Mouse (Mus musculus): ENCODE data around the gene Abat.

Abat gene

DNA sequence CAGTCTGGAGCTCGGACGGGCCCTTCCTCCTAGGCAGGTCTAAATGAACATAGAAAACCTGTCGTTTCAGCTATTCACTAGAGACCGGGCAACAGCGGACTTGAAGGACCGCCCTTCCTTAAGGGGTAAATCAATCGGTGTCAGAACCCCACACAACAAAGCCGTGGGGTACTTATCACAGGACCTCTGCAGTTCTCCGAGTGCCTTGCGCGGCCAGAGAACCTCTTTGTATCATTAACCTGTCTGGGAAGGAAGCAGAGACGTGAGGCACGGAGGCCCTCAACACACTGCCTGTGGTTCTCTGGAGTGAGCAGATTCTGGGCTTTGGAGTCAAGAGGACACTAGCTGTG lies 123.6 kb downstream of the Abat start:
- DNase-seq (ENCODE audit: inconsistent ontology term): no peak

DNA sequence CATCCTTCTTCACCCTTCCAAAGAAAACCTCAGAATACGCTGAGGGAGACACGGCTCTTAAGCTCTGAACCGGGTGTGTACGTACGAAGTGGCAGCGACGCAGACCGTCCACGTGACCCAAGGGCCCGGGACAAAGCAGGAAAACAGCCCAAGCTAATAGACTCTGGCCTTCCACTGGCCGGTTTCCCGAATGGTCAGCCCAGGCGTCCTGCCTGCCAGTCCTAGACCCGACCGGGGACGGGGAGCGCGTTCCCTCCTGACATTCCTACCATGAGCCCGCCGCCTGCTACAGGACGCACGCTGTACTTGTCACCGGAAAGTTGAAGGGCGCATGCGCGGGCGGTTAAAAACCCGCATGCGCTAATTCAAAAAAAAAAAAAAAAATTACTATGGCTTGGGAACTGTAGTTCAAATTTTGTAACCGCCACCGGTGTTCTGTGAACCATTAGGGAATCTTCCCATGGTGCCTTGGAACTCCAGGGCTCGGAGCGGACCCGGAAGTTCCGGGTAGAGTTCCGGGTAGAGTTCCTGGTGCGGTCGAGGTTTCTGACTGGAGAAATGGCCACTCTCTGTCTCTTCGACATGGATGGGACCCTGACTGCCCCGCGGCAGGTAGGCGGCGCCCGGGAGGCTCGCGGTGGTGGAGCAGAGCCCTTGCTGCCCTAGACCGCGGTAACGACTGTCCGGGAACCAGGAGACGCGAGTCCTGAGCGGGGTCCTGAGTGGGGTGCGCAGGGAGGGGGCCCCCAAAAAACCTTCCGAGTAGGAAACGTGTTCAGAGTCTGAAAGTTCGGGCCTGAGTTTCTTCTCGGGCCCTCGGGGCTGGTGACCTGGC lies 124.2 kb downstream of the Abat start, which contains the start of the genes Pmm2 and Tmem186:
Gene Pmm2, plus strand, starts transcription at position 458 of the 835 bp plus-strand sequence.
Gene Tmem186, minus strand, starts transcription at position 496 of the 835 bp plus-strand sequence.
- DNase-seq (ENCODE audit: inconsistent ontology term): peak; percentile 91

DNA sequence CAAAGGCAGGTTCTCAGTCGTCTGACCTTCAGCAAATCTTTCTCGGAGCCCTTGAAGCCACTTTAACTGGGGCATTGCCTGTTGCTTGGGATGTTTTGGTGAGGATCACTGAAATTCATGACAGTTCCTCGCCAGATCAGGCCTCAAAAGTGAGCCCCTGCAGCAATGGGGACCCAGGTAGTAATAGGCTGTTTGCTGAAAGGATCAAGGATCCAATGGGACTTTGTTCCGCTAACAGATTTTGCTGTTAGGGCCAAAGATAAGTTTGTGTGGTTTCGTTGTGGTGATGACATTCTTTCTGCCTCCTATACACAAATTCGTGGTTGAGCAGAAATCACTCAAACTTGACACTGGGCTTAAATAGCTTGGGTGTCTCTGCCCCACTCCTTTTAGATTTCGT lies 124.9 kb downstream of the Abat start:
- no peak for DNase-seq (ENCODE audit: inconsistent ontology term)

DNA sequence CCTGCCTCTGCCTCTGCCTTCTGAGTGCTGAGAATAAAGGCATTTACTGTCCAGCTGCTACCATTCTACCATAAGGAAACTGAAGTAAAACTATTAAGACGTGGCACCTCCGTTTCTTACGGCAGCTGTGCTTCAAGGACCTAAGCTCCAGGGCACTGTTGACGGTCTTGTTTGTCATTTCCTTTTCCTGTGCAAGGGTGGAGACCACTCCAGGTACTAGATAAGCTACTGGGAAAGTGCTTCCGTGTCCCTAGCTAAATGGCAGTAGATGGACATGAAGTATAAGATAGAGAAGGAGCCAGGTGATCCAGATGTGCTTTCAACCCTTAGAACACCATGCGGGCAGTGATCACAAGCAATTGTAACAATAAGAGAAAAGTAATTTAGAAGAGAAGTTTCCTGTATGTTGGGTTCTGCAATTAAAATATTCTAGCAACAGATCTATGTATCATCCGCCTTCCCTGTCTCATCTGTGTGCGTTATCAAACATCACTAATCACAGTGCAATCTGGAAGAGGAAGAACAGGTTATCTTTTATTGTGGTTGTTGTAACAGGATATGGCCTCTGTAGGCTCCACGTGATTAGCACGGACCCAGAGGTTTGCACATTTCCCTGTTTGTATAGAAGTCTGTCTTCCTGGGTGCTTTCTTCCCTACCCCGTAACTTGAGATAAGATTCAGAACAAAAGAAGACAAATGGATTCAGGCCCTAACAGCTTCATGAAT lies 126.4 kb downstream of the Abat start:
- DNase-seq (ENCODE audit: inconsistent ontology term): no peak

DNA sequence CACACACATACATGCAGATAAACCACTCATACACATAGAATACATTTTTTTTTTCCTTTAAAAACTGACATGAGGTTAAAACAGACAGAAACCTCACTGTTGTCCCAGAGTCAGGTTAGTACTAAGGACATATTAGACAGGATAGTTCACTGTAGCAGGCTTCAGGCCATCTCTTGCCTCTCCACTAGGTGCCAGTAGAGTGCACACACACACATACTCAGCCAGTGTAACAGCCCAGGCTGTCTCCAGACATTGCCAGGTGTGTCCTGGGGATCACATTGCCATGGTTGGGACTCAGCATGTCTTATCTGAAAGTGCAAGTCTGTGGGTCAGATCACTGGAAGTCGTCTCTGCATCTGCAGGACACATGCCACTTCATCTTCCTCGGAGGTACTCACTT lies 130.6 kb downstream of the Abat start:
- DNase-seq (ENCODE audit: inconsistent ontology term): no peak

DNA sequence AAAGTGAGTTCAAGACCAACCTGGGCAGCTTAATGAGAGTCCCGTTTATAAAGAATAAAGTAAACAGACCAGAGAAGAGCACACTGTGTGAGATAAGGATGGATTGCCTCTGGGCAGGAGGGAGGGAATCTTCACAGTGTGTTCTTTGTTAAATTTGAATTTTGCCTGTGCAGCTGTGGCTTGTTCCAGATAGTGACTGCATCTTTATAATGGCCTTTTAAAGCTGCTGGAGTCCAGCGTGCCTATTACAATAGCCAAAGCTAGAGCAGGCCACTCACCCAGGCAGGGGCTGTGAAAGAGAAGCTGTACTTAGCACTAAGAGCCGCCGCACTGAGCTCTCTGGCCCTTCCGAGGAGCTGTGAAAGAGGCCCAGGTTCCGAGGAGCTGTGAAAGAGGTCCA lies 132.3 kb downstream of the Abat start:
- no peak for DNase-seq (ENCODE audit: inconsistent ontology term)

DNA sequence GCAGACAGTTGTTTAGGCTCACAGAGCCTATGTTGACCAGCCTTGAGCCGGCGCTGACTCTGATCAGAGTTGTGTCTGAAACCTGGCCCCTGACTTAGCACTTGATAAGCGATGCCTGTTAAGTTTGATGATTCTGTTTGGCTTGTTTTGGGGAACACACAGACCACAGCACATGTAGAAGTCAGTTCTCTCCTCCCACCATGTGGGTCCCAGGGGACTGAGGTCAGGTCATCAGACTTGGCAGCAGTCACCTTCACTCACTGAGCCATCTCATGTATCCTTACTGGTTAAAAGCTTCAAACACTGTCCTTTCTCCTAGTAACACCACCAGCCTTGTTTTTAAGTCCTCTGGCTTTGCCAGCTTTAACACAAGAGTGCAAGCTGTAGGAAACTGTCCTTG lies 136.8 kb downstream of the Abat start:
- DNase-seq (ENCODE audit: inconsistent ontology term): no peak

DNA sequence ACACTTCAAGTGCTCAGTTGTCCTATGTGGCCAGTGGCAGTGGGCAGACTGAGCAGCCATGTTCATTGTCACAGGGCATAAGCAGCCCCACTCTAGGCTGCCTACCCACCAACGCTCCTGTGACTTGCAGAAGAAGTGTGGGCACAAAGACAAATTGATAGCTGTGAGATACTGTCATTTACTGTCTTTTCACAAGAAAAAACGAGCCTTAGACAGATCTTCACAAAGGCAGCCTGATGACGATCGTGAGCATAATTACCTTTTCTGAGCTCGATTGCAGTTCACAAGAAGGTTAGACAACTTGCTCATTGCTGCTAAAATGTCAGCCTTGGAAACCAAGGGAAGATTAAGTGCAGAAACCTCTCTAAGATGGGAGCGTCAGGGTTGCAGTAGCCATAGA lies 141.9 kb downstream of the Abat start:
- DNase-seq (ENCODE audit: inconsistent ontology term): no peak

DNA sequence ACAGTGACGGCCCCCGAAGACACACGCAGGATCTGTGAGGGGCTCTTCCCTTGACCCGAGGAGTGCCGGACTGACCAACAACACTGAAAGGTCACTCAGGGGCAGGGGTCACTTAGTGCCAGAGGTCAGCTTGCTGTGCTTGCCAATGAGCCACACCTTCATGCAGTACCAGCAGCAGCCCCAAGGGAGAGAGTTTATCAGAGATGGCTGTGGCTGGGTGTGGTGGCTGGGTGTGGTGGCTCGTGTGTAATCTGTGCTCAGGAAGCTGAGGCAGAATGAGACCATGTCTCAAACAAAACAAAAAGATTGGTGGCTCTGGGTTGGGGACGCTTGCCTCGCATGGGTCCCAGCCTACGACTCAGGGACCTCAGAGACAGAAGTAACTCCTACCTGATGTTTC lies 142.4 kb downstream of the Abat start:
- no peak for DNase-seq (ENCODE audit: inconsistent ontology term)

DNA sequence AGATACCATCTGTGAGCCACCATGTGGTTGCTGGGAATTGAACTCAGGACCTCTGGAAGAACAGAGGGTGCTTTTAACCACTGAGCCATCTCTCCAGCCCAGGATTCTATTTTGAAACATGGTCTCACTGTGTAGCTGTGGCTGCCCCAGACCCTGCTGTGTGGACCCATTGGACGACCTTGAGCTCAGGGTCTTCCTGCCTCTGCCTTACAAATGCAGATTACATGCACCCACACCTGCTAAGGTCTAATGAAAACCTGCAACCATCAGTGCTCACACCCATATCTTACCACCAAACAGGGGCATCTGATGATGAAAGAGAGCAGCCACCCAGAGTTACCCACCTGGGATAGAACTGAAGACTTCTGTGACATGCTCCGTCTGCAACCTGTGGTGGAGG lies 143.0 kb downstream of the Abat start:
- DNase-seq (ENCODE audit: inconsistent ontology term): no peak

DNA sequence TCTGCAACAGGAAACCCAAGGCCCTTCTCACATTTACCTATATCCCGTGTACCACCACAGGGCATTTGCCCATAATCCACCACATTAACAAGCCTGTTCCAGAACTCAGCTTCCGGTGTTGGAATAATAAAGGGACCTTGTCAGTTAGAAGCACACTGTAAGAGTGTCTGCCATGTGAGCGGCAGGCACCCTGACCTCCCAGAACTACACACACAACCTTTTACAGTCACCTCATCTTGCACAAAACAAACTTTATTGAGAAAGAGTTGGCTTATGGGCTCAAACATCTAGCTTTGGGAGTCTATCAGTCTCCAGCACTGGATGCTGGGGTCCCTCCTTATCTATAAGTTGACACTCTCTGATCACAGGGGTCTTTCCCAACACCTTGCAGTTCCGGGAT lies 145.1 kb downstream of the Abat start:
- DNase-seq (ENCODE audit: inconsistent ontology term): no peak

DNA sequence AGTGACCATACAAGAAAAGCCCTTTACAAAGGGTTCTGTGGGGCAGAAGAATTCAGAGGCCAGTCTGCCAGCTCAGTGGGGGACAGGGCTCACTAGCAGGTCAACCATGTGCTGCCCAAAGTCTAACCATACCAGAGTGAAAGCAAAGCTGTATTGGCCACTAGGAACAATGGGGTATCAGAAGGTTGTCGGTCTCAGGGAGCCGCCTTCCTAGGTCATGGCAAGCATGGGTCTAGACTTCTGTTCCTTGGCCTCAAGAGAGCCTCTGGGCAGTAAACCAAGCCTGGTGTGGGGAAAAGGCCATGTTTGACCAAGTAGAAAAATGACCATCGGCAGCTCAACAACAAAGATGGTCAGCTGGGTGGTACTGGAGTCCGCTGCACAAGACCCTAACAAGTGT lies 145.5 kb downstream of the Abat start:
- DNase-seq (ENCODE audit: inconsistent ontology term): peak; percentile 74

DNA sequence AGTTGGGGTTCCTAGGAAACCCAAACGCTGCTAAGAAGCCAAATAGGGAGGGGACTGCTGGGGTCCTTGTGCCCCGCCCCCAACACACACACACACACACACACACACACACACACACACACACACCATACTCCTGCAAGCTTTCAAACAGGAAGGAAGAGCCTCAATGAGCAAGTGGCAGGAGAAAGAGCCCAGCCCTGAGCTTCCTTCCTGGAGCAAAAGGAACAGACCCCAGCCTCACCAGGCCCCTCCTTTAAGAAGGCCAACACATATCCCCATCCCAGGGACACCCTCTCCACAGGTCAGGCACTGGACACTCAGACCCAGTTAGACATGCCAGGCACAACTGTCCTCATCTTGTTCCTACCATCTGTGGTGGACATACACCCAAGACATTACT lies 149.8 kb downstream of the Abat start:
- DNase-seq (ENCODE audit: inconsistent ontology term): no peak

DNA sequence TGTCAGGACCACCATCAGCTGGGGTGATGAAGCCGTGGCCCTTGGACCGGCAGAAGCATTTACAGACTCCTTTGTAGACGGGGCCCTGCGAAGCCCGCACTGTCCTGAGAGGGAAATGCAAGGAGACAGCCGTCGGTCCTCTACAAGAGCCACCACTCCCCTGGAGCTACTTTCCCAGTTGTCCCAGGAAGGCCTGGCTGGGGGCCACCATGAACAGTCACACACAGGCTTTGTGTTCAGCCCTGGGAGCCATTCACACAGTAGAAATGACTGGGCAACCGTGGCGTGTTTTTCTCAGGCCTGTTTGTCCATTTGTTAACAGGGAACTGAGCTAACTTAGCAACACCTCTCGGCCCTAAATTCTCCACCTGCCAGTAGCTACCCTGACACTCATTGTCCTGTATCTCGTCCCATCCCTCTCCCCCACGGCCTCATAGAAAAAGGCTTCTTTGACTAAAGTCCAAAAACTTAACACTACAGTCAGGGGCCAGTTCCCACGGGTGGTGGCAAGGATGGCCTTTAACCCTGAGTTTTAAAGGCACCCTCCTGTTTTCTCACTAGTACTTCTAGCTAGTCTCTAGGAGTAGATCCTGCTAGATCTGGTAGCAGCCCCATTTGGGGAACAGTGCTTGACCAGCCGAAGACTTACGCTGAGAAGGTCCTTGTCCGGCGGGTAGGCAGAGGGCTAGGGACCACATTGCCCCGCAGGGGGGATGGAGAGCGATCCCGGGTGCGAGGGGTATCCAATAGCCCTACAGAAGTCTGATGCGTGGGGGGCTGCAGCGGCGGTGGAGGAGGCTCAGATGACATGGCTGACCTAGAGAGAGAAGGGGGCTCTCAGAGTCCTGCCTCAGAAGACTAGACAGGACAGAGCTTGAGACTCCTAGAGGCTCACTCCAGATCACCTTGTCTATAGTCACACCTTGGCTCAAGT lies 150.6 kb downstream of the Abat start:
- peak; percentile 78 for DNase-seq (ENCODE audit: inconsistent ontology term)

DNA sequence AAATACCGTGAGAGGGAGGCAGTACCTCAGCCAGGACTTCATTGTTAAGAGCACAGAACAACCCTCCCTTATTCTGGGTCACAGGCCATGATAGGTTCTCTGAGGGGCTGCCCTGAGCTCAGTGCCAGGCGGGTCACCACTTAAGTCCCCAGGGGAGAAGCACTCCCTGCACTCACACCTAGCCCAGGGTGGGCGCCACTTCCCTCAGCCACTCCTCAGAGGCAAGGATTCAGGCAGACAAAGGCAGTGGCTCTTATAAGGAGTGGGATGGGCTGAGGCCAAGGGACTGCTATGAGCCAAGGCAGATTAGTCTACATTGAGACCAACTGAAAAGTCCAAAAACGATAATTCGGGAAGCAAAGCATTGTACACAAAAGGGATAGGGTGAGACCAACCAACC lies 152.1 kb downstream of the Abat start:
- DNase-seq (ENCODE audit: inconsistent ontology term): no peak

DNA sequence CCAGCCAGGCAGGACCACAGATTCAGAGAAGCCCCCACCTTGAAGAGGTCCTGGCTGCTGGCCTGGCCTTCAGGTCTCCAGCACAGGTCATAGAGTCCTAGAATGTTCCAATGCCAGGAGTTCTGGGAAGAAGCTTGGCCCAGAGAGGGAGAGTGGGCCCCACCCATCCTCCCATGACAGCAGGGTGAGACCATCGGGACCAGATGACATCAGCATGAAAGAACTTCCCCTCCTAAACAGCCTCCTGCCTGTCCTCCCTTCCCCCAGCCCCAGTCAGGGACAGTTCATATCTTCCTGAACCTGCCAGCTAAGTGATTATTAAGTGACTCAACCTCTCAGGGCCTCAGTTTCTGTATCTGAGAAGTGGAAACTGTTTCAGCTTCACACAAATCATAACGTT lies 153.2 kb downstream of the Abat start:
- peak; percentile 80 for DNase-seq (ENCODE audit: inconsistent ontology term)

DNA sequence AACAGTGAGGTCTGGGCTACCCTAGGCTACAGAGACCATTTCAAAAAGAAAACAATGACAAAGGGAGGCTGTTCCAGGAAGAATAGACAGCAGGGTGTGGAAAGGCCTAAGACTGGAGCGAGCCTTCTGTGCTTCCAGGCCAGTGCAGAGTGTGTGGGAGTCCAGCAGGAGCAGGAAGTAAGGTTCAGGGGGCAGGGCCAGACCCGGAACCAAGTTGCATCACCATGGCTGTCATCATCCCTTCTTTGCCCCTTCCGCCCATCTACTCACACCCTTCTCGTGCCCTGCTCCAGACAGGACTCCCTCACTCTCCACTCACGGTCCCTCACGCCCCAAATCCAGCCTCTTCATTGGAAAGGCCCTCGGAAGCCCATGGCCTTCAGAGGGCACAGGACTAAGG lies 154.0 kb downstream of the Abat start:
- DNase-seq (ENCODE audit: inconsistent ontology term): no peak

DNA sequence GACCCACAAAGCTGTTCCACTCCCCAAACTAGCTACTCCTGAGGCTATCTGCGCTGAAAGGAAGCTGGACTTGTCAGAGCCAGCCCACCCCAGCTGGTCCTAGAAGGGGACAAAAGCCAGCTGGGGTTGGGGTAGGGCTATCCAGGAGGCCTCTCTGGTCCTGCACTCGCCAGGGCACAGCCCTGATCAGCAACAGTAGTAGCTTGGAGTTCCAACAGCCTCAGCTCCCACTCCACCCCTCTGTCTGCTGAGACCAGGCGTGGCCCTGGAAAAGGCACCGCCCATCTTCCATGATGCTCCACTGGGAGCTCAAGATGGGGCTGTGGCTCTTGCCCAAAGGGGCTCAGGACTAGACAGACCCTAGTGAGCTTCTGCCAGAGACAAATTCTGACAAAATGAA lies 154.6 kb downstream of the Abat start:
- no peak for DNase-seq (ENCODE audit: inconsistent ontology term)

DNA sequence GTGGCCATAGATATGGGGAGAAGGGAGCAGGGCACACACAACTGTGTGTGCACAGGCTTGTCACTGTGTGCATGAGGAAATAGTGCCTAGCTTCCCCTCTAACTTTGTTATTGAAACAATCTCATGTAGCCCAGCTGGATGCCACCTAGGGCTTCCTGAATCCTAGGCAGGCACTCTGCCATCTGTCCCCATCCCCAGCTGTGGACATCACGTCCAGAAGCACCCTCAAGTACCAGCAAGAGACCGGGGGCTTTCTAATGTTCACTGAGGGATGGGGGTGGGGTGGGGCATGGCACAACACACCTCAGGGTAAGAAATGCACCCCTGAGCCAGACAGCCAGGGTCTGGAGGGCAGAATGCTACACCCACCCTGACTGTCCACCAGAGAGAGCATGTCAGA lies 155.2 kb downstream of the Abat start:
- DNase-seq (ENCODE audit: inconsistent ontology term): no peak

DNA sequence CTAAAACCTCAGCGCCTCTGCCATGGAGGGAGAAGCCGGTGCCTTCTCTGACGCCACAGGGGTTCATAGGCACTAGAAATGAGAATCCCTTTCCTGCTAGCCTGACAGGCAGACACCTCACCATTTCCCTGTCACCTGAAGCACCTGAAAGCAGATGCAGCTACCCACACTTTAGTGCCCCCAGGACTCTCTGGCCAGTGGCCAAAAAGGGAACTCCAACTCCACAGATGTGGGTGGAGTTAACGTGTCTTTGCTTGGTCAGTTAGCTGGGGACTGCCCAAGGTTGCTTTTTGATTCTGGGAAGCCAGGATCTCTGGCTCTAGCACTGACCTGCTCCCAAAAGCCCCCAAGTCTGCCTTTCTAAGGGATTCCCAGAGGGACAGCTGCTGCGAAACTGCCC lies 156.2 kb downstream of the Abat start:
- no peak for DNase-seq (ENCODE audit: inconsistent ontology term)

DNA sequence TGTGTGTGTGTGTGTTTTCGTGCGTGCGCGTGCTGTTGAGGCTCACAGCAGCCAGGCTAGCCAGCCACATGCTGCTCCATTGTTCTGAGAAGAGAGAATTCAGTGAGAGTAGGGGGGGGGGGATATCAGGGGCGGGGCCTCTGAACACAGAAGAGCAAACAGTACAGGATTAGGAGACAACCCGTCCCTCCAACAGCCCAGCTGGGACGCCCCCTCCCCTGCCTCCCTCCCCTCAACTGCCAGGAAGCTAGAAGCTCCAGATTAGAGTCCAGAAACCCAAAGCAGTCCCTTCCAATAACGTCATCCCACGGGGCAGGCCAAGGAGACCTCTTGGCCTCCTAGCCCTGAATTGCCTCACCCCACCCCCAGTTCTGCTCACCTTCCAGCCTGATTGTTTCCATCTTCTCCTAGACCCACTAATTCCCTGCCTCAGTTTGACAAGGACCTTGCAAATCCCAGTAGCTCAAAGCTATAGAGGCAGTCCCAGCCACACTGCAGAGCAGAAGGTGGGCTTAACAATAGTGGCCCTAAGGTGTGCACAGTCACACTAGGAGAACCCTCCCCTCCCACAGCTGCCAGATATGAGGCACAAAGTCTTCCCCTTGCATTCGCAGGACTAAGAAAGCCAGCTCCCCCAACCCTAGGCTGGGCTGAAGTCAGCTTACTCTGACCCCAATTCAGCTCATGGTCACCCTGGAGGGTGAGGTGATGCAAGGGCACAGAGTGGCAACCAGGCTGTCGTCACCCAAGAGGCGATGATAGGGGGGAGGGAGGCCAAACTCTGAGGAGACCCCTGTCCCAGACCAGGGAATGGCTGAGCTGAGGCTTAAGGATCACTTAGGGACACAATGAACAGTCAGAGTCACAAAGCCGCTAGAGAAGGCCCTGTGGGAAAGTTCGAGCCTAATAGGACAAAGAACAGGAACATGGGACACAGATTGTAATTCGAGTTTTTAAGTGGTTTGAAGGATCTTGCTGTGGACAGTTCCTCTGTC lies 157.1 kb downstream of the Abat start:
- DNase-seq (ENCODE audit: inconsistent ontology term): peak; percentile 57
